Mouse (Mus musculus): ENCODE results near the gene Clgn. TPM values are rescaled to one million over a fixed set of nuclear protein-coding genes. Genes with fewer than 3 reads are reported as not detected.
"Not testable (repeated sequence)": the region's sequence is repeated elsewhere in the genome, so short reads cannot be mapped to it uniquely, and the experiment has no call there.

Gene Clgn
- polyA plus RNA-seq, 1 experiment = not detected

DNA sequence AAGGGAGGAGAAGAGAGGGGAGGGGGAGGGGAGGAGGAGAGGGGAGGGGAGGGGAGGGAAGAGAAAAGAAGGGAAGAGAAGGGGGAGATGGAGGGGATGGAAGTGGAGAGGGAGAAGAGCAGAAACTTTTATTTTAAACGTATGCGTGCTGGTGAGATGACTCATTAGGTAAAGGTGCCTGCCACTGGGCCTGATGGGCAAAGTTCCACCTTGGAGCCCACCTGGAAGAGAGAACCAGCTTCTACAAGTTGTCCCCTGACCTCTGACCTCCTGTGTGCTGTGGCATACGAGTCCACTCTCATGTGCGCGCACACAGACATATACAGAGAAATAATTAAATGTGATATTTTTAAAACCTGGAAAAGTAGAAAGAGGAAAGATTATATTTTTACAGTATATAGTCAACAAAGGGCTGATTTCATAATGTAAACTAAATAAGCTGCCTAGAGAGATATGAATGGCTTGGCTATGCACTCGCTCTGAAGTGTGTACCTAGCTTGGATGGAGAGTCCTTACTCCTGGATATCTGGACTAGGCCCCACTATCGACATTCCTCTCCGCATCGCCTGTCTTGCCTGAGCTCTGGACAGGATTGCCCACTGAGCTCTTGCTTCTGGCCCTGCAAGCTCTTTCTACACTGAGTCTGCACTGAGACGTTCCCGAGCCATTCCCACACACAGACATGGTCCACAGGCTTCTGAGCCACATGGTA is 29.3 kb downstream of the Clgn start:
- H3K4me3 ChIP-seq (replicated peaks; ENCODE audit: extremely low read depth, low read depth, low read length) = no peak overlapping the region
- no peak for TF ChIP-seq POLR2A (IDR thresholded peaks at IDR 0.05; ENCODE audit: borderline replicate concordance, extremely low read depth, low read depth, low read length)
- no peak for TF ChIP-seq CTCF (IDR thresholded peaks at IDR 0.05; ENCODE audit: insufficient read depth, low read length)
- 67% methylated on average over 11 of the region's 11 CpGs for WGBS
- DNase-seq = peak; percentile 29
- H3K4me1 ChIP-seq (ENCODE audit: control insufficient read depth, insufficient read depth, low read length) = no peaks in the 10 kb centered on the region

DNA sequence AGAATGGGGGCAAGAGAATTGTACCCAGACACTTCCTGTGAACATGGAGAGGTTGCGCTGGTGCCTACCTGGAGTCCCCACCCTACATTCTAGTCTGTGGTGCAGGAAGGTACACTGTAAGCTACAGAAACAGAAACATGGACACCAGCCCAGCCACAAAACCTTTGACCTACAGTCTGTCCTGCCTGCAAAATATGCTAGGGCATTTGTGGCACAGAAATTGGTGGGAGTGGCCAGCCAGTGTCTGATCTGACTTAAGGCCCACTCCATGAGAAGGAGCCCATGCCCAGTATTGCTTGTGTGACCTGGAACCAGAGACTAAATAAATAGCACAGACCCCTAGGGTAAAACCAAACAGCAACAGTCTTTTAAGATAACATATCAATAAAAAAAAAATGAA is 31.7 kb downstream of the Clgn start:
- no peak for TF ChIP-seq POLR2A (IDR thresholded peaks at IDR 0.05; ENCODE audit: borderline replicate concordance, extremely low read depth, low read depth, low read length)
- TF ChIP-seq CTCF (IDR thresholded peaks at IDR 0.05; ENCODE audit: insufficient read depth, low read length) = no peak
- H3K4me3 ChIP-seq (replicated peaks; ENCODE audit: extremely low read depth, low read depth, low read length) = no peak overlapping the region
- WGBS = 90% methylated on average over 1 of the region's 1 CpGs
- DNase-seq = no peak
- H3K4me1 ChIP-seq (ENCODE audit: control insufficient read depth, insufficient read depth, low read length) = no peaks in the 10 kb centered on the region

- no peak for DNase-seq
- Histone ChIP-seq H3K4me1 (ENCODE audit: control insufficient read depth, insufficient read depth, low read length) (no peaks in the 10 kb centered on the region), H3K4me3 (replicated peaks; ENCODE audit: extremely low read depth, low read depth, low read length) (no peak overlapping the region)
- TF ChIP-seq CTCF (IDR thresholded peaks at IDR 0.05; ENCODE audit: insufficient read depth, low read length) = no peak
- no peak for TF ChIP-seq POLR2A (IDR thresholded peaks at IDR 0.05; ENCODE audit: borderline replicate concordance, extremely low read depth, low read depth, low read length)
- WGBS = 55% methylated on average over 13 of the region's 13 CpGs
Measured at GRCm38 (mm10) chr8:83423032-83423825, 33.6 kb downstream of the Clgn start.

DNA sequence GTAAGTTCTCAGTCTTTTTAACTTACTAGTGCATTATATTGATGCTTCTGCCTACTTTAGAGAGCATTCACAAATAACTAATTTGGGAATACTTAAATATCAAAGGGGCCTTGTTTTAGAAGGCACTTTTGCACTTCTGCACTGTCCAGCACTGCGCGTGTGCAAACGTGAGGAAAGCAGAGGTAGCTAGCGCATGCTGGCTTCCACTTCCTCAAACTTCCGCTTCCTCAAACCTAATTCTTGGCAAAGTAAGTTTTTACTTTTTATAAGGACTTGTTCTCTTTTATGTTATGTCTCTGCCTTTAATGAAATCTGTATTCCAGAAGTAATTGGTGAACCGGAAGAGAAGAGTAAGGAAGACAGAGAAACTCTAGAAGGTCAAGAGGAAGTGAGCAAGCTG is 35.5 kb downstream of the Clgn start:
- no peak for DNase-seq
- Histone ChIP-seq H3K4me1 (ENCODE audit: control insufficient read depth, insufficient read depth, low read length) (no peaks in the 10 kb centered on the region), H3K4me3 (replicated peaks; ENCODE audit: extremely low read depth, low read depth, low read length) (no peak overlapping the region)
- no peak for TF ChIP-seq POLR2A (IDR thresholded peaks at IDR 0.05; ENCODE audit: borderline replicate concordance, extremely low read depth, low read depth, low read length)
- TF ChIP-seq CTCF (IDR thresholded peaks at IDR 0.05; ENCODE audit: insufficient read depth, low read length) = no peak
- 84% methylated on average over 6 of the region's 6 CpGs for WGBS

DNA sequence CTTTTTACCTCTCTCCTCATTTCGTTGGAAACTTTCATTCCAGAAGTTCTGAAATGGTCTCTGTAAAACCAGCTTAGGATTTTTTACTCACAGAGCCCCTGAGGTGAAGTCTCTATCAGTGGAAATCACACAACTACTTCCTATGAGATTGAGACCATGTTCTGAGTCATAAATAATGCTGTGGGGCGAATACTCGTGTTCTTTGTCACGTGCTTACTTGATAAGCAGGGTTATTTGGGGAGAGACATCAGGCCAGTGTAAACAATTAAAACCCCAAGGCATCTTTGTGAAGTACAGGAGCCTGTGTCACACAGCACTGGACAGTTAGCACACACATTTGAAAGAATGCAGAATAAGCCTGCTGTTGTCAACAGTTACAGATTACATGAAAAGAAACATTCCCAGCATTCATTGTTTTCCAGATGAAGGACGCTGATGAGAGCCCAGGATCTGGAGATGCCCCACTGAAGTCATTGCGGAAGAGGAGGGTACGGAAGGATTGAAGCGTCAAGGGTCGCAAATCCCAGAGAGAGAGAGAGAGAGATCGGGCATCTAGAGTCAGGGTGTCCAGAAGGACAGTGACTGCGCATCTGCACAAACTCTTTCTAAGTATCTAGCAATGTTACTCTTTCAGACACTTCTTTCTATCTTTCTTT is 36.6 kb downstream of the Clgn start:
- WGBS = 58% methylated on average over 11 of the region's 11 CpGs
- Histone ChIP-seq H3K4me1 (ENCODE audit: control insufficient read depth, insufficient read depth, low read length) (no peaks in the 10 kb centered on the region), H3K4me3 (replicated peaks; ENCODE audit: extremely low read depth, low read depth, low read length) (no peak overlapping the region)
- no peak for DNase-seq
- TF ChIP-seq POLR2A (IDR thresholded peaks at IDR 0.05; ENCODE audit: borderline replicate concordance, extremely low read depth, low read depth, low read length) (no peak), CTCF (IDR thresholded peaks at IDR 0.05; ENCODE audit: insufficient read depth, low read length) (no peak)

DNA sequence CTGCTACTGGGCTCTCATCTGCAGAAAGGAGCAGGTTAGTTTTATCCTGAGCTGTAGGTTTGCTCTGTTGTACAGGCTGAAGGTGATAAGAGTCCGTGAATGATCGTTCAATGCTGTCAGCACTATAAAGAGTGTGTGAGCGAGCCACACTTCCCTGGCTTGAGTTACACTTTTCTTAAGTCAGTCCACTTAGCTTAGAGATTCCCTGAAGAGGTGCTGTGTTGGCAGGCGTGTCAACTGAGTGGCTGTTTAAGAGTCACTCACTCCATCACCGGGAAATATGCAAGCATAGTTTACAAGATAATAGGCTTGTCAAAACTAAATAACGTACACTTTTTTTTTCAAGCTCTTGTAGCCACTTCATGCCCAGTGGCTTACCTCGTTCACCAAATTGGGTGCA is 37.3 kb downstream of the Clgn start:
- WGBS = 19% methylated on average over 7 of the region's 7 CpGs
- H3K4me1 ChIP-seq (ENCODE audit: control insufficient read depth, insufficient read depth, low read length) = no peaks in the 10 kb centered on the region
- TF ChIP-seq CTCF (IDR thresholded peaks at IDR 0.05; ENCODE audit: insufficient read depth, low read length) (no peak), POLR2A (IDR thresholded peaks at IDR 0.05; ENCODE audit: borderline replicate concordance, extremely low read depth, low read depth, low read length) (no peak)
- H3K4me3 ChIP-seq (replicated peaks; ENCODE audit: extremely low read depth, low read depth, low read length) = no peak overlapping the region
- no peak for DNase-seq

DNA sequence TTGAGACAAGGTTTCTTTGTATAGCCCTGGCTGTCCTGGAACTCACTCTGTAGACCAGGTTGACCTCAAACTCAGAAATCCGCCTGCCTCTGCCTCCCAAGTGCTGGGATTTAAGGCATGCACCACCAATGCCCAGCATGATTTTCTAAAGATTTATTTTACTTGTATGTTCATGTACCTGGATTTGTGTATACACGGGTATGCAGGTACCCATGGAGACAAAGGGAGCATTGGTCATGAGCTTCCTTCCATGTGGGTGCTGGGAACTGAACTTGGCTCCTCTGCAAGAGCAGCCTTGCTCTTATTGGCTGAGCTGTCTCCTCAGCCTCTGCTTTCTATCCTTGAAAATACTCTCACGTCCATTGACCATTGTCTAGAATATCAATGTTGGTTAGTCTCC is 39.0 kb downstream of the Clgn start:
- not testable (repeated sequence) for DNase-seq; H3K4me1 ChIP-seq (ENCODE audit: control insufficient read depth, insufficient read depth, low read length); H3K4me3 ChIP-seq (replicated peaks; ENCODE audit: extremely low read depth, low read depth, low read length)
- WGBS = 87% methylated on average over 3 of the region's 3 CpGs

DNA sequence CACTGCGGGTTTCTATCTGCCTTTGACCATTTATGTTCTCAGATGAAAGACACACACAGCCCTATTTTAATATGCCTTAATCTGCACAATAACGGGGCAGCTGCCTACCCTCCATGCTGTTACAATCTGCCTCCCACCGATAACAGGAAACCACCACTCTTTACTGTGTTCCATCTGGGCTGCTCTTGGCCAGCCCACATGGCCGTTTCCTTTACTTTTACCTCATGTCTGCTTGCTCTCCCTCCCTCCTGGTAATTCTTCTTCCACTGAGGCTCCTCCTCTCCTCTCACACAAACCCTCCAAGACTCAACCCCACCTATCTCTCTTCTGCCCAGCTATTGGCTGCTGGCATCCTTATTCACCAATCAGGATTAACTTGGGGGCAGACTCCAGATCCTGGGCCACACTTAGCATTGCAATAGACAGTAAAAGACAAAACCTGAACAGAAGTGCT is 39.4 kb downstream of the Clgn start:
- no peak overlapping the region for H3K4me3 ChIP-seq (replicated peaks; ENCODE audit: extremely low read depth, low read depth, low read length)
- no peaks in the 10 kb centered on the region for H3K4me1 ChIP-seq (ENCODE audit: control insufficient read depth, insufficient read depth, low read length)
- WGBS = 55% methylated on average over 4 of the region's 4 CpGs
- DNase-seq = no peak
- no peak for TF ChIP-seq CTCF (IDR thresholded peaks at IDR 0.05; ENCODE audit: insufficient read depth, low read length)

- H3K4me1 ChIP-seq (ENCODE audit: control insufficient read depth, insufficient read depth, low read length) = no peaks in the 10 kb centered on the region; the same call in 1 of the 2 replicates
- TF ChIP-seq POLR2A (IDR thresholded peaks at IDR 0.05; ENCODE audit: borderline replicate concordance, extremely low read depth, low read depth, low read length) (no peak), CTCF (IDR thresholded peaks at IDR 0.05; ENCODE audit: insufficient read depth, low read length) (no peak)
- 55% methylated on average over 1 of the region's 1 CpGs for WGBS
- no peak overlapping the region for H3K4me3 ChIP-seq (replicated peaks; ENCODE audit: extremely low read depth, low read depth, low read length)
- no peak for DNase-seq
Measured at GRCm38 (mm10) chr8:83437077-83437476, 47.4 kb downstream of the Clgn start.
